Mouse (Mus musculus) forebrain, embryonic 15.5 days (tissue): Measurements from ENCODE around the gene Perp. TPM values are rescaled to one million over a fixed set of nuclear protein-coding genes. Genes with fewer than 3 reads are reported as not detected.
A peak's percentile ranks its signal among the peaks of the same experiment; 100 is the strongest.

Source experiments
- ATAC-seq: fragments of 200-750 bp; cut with Nextera tagmentation; replicated peaks from 2 replicates; pipeline ENCODE4 v1.8.0; 2017; ENCODE audit warnings: mild to moderate bottlenecking, moderate TSS enrichment, moderate library complexity
- H3K27ac ChIP-seq: fragments of 300-500 bp; sonication (generic); replicated peaks from 2 replicates; pipeline ENCODE4 v1.5.1; 2015; ENCODE audit warnings: mild to moderate bottlenecking, inconsistent platforms
- H3K27me3 ChIP-seq: fragments of 300-500 bp; sonication (generic); 2 replicates; pipeline ENCODE4 v1.6.1; 2015; ENCODE audit warnings: inconsistent platforms
- H3K36me3 ChIP-seq: fragments of 300-500 bp; sonication (generic); 2 replicates; pipeline ENCODE4 v1.6.1; 2015; ENCODE audit warnings: mild to moderate bottlenecking, inconsistent platforms
- H3K4me1 ChIP-seq: fragments of 300-500 bp; sonication (generic); 2 replicates; pipeline ENCODE4 v1.6.1; 2015; ENCODE audit warnings: inconsistent platforms
- H3K4me2 ChIP-seq: fragments of 300-500 bp; sonication (generic); replicated peaks from 2 replicates; pipeline ENCODE4 v1.6.1; 2015; ENCODE audit warnings: mild to moderate bottlenecking, inconsistent platforms
- H3K4me3 ChIP-seq: fragments of 300-500 bp; sonication (generic); 2 replicates; pipeline ENCODE4 v1.5.1; 2015; ENCODE audit warnings: mild to moderate bottlenecking, inconsistent platforms
- H3K9ac ChIP-seq: fragments of 300-500 bp; sonication (generic); replicated peaks from 2 replicates; pipeline ENCODE4 v1.6.1; 2015; ENCODE audit warnings: mild to moderate bottlenecking, inconsistent platforms
- H3K9me3 ChIP-seq: fragments of 300-500 bp; sonication (generic); 2 replicates; pipeline ENCODE4 v1.6.1; 2016; ENCODE audit warnings: inconsistent platforms
- WGBS: fragments of 180-500 bp; shearing (Covaris S2); methylation state at CpG from one replicate; pipeline ENCODE4 v1.1.7; 2015; ENCODE audit warnings: mixed read lengths; 5-methylcytosine and 5-hydroxymethylcytosine counted together
- polyA plus RNA-seq: library from polyadenylated mRNA; unstranded; fragments of >200 nt; fragmentation: Nextera tagmentation; extraction: Ambion mirVana; gene quantifications from 2 replicates; pipeline ENCODE4 v1.2.1, GENCODE M21; 2015

Perp gene
- polyA plus RNA-seq, result 4.1 and 5.4 TPM in 2 replicates

DNA sequence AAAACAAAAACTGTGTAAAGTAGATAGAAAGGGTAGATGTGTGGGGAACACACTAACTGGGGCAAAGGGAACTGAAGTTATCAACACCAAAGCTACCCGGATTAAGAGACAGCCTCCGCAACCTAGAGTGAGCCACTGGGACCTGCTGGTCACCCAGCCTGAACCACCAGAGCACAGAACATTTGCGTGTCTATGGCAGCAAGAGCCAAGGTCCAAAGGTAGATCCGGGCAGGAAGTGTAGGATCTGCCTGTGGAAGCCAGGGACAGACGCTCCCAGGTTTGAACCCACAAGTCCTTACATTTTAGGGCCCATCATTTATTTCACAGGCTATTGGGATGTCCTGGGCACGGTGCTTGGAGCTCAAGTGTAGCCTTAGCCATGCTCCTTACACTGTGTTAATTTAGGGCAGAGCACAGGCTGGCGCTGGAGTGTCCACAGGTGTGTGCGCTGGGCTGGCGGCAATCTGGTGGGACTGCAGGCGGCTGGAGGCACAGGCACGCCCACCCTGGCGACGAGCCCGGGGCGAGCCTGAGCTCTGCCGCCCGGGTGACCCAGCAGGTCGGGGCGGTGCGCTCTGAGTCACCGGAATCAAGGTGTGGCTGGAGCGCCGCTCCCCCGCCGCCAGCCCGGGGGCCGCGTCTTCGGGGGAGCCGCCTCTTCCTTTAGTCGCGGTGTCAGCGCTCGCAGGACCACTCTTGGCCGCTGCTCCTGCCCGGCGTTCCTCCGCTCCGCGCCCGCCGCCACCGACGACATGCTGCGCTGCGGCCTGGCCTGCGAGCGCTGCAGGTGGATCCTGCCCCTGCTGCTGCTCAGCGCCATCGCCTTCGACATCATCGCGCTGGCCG lies at the start of gene Perp:
Gene Perp (plus strand): TSS at position 580 of the 846 bp plus-strand sequence.
- WGBS, result 2% methylated on average over 52 of the region's 54 CpGs
- H3K4me2 ChIP-seq, result peak within 1 kb of the TSS; percentile 96
- ATAC-seq, result peak; percentile 80
- H3K27ac ChIP-seq, result no peak within 1 kb of the TSS
- H3K9me3 ChIP-seq, result no peaks in the 10 kb centered on the region
- H3K4me1 ChIP-seq, result peaks cover 10% of the 10 kb centered on the region
- peak within 1 kb of the TSS; percentile 52 for H3K4me3 ChIP-seq
- peak within 1 kb of the TSS; percentile 58 for H3K9ac ChIP-seq
- H3K27me3 ChIP-seq, result peaks cover 26% of the 10 kb centered on the region
- H3K36me3 ChIP-seq, result no peaks in the 10 kb centered on the region

DNA sequence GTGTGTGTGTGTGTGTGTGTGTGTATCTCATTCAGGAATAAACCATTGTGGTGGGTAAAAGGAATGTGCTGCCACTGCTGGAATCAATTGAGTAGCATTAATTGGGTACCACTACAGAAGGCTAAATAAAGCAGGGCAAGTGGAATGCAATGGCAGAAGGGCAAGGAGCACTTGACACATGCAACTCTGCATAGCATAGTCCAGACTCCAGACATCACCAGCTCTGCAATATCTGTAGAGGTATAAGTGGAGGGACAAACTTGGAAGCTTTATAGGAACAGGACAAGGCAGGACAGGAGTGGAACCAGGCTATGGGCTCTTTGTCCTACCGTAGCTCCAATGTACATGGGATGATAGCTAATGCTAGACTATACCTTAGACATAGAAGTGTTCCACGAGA lies 33.1 kb upstream of the Perp start:
- Histone ChIP-seq H3K4me2 (no peak overlapping the region), H3K27me3 (no peaks in the 10 kb centered on the region), H3K27ac (no peak overlapping the region), H3K36me3 (no peaks in the 10 kb centered on the region), H3K9ac (no peak overlapping the region), H3K9me3 (no peaks in the 10 kb centered on the region), H3K4me3 (no peak overlapping the region), H3K4me1 (peaks cover 15% of the 10 kb centered on the region)
- ATAC-seq, result no peak
- 84% methylated on average over 2 of the region's 2 CpGs for WGBS

DNA sequence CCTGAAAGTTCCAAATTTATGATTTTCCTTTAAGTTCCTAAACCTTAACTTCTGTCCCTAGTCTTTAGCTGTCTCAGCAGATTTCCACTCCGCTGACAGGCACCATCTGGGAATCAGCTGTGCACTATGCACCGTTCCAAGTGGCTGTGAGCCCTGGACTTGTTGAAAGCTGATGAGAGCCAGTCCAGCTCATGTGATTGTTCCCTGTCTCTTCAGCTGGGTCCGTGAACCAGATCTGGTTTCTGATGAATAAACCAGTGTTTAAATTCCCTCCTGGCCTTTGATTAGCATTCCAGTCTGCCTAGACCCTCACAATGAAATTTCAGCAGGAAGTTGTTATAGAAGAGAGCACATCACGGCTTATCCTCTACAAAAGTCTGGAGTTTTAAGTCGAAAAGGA lies 28.3 kb upstream of the Perp start:
- H3K36me3 ChIP-seq, result no peaks in the 10 kb centered on the region
- H3K9ac ChIP-seq, result no peak overlapping the region
- H3K27me3 ChIP-seq, result no peaks in the 10 kb centered on the region
- no peak overlapping the region for H3K4me2 ChIP-seq
- peak; percentile 97 for ATAC-seq
- H3K4me3 ChIP-seq, result no peak overlapping the region
- H3K27ac ChIP-seq, result 0 out of 2 replicates have a peak overlapping the region, but pooled peaks have one; percentile 26
- no peaks in the 10 kb centered on the region for H3K9me3 ChIP-seq
- 27% methylated on average over 5 of the region's 5 CpGs for WGBS
- peaks cover 19% of the 10 kb centered on the region for H3K4me1 ChIP-seq

DNA sequence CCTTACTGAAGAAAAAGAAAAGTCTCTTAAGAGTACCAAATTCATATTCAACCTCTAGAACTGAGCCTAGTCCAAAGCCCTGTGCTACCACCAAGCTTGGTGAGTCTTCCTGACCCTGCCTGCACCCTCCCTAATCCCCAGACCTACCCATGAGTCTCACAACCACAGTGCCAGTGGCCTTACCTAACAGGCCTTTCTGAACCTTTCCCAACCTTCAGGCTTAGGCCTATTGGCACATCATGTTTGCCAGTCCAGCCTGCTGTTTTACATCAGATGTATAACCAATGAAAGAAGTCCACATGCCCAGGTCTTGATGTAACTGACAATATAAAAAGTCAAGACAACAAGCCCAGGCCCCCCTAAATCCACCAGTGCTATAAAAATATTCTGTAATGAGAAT lies 19.7 kb upstream of the Perp start:
- Histone ChIP-seq H3K36me3 (no peaks in the 10 kb centered on the region), H3K4me2 (no peak overlapping the region), H3K9me3 (no peaks in the 10 kb centered on the region), H3K27me3 (no peaks in the 10 kb centered on the region), H3K9ac (no peak overlapping the region), H3K4me3 (no peak overlapping the region), H3K4me1 (no peaks in the 10 kb centered on the region), H3K27ac (no peak overlapping the region)
- no peak for ATAC-seq

DNA sequence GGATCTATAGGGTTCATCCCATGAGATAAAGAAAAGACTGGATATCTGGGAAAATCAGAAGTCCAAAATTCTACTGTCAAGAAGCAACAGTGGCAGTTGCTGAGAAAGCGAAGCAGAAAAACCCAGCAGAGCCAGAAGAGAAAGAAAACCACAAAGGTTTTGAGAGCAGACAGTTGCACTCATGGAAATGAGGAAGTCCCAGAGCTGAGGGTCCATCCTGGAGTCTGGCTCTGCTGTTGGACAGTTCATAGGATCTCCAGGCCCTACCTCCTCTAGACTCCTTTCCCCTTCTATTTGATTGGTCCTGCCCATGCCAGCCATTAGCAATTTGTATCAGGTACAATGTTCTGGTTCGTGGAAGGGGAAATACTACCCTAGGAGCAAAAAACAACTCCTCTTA lies 18.7 kb upstream of the Perp start:
- Histone ChIP-seq H3K4me2 (no peak overlapping the region), H3K27ac (no peak overlapping the region), H3K4me3 (no peak overlapping the region), H3K27me3 (no peaks in the 10 kb centered on the region), H3K4me1 (no peaks in the 10 kb centered on the region), H3K9ac (no peak overlapping the region), H3K9me3 (no peaks in the 10 kb centered on the region), H3K36me3 (no peaks in the 10 kb centered on the region)
- WGBS, result 85% methylated on average over 2 of the region's 2 CpGs
- ATAC-seq, result no peak

DNA sequence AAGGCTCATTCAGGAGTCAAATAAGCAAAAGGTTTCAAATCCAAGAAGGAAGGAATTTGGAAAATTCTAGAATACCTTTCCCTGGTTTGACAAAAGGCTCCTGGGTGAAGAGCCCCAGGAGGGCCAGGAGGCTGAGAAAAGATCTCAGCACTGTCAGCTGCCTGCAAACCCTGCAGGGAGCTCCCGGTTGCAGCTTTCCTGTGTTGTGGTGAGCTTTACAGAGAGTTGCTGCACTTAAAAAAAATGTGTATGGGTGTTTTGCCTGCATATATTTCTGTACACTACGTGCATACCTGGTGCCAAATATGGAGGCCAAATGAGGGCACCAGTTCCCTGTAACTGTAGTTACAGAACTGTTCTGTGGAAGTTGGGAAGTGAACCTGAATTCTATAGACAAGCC lies 16.9 kb upstream of the Perp start:
- no peak overlapping the region for H3K27ac ChIP-seq
- H3K4me3 ChIP-seq, result no peak overlapping the region
- H3K27me3 ChIP-seq, result no peaks in the 10 kb centered on the region
- H3K4me2 ChIP-seq, result no peak overlapping the region
- H3K4me1 ChIP-seq, result no peaks in the 10 kb centered on the region
- no peak overlapping the region for H3K9ac ChIP-seq
- ATAC-seq, result no peak
- 25% methylated on average over 2 of the region's 2 CpGs for WGBS
- no peaks in the 10 kb centered on the region for H3K36me3 ChIP-seq
- H3K9me3 ChIP-seq, result no peaks in the 10 kb centered on the region

GRCm38 (mm10) chr10:18830359-18830758 lies 14.5 kb upstream of the Perp start:
- no peaks in the 10 kb centered on the region for H3K4me1 ChIP-seq
- H3K27ac ChIP-seq, result no peak overlapping the region
- no peaks in the 10 kb centered on the region for H3K36me3 ChIP-seq
- no peaks in the 10 kb centered on the region for H3K27me3 ChIP-seq
- WGBS, result 82% methylated on average over 4 of the region's 4 CpGs
- no peak for ATAC-seq
- no peak overlapping the region for H3K9ac ChIP-seq
- no peaks in the 10 kb centered on the region for H3K9me3 ChIP-seq
- no peak overlapping the region for H3K4me2 ChIP-seq
- no peak overlapping the region for H3K4me3 ChIP-seq

DNA sequence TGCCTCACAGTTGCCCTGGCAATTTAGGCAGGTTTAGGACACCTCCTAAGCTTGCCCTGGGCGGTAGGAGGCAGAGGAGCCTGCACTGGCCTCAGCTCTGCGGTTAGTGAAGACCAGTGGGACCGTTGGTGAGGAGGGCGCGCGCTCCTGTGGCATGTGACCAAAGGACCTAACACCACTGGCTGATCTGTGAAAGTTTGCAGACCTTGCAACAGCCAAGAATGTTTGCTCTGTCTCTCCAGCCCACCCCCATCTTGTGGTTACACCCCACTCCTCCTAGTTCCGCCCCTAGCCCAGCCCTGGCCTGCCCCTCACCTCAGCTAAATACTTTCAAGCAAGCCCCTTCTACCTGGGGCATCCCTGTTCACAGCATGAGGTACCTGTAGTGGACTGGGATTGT lies 13.0 kb upstream of the Perp start:
- Histone ChIP-seq H3K4me1 (no peaks in the 10 kb centered on the region), H3K27ac (no peak overlapping the region), H3K36me3 (no peaks in the 10 kb centered on the region), H3K4me3 (no peak overlapping the region), H3K9ac (no peak overlapping the region), H3K27me3 (no peaks in the 10 kb centered on the region), H3K4me2 (no peak overlapping the region), H3K9me3 (no peaks in the 10 kb centered on the region)
- ATAC-seq, result no peak
- 50% methylated on average over 7 of the region's 7 CpGs for WGBS

DNA sequence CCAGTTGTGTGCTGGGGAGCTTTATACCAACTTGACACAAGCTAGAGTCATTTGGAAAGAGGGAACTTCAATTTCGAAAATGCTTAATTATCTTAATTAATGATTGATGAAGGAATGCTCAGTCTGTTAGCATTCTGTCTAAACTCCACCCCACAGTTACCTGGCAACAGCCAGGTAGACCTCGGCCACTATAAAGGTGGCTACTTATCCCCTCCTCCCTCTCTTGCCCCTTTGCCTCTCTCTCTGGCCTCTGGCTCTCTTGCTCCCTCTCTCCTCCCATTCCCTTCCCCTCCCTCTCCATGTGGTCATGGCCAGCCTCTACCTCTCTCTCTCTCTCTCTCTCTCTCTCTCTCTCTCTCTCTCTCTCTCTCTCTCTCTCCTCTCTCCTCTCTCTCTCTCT lies 10.4 kb upstream of the Perp start:
- Histone ChIP-seq H3K27ac (no peak overlapping the region), H3K36me3 (no peaks in the 10 kb centered on the region), H3K9me3 (no peaks in the 10 kb centered on the region), H3K4me2 (no peak overlapping the region), H3K27me3 (no peaks in the 10 kb centered on the region), H3K9ac (no peak overlapping the region), H3K4me1 (no peaks in the 10 kb centered on the region), H3K4me3 (no peak overlapping the region)
- no peak for ATAC-seq
- 72% methylated on average over 2 of the region's 2 CpGs for WGBS

DNA sequence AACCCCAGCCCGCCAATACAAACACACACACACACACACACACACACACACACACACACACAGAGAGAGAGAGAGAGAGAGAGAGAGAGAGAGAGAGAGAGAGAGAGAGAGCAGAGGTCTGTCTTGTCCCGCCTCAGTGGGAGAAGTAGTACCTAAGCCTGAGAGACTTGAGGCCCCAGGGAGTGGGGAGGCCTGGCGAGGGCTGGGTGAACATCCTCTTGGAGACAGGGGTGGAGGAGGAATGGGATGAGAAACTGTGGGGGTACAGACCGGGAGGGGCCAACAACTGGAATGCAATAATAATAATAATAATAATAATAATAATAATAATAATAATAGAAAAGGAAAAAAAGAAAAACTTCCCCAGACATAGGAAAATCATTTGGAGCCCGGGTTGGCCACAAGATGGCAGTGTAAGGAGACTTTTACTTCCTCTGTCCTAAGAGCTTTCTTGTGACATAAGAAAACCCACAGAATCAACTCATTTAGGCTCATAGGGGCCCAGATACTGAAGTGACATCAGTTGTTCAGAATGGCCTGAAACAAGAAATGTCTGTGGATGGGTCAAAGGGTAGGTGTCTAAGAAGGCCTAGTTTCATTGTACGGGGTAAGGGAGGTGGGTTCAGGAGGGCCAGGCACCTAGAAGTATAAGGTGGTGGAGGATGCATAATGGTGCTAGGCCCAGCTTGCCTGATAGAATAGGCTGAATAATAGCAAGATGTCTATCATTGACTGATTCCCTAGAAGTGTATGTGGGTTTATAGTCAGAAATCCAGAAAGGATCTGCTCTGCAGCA lies 8.9 kb upstream of the Perp start:
- H3K4me3 ChIP-seq, result no peak overlapping the region
- H3K27ac ChIP-seq, result no peak overlapping the region
- no peaks in the 10 kb centered on the region for H3K27me3 ChIP-seq
- H3K4me2 ChIP-seq, result no peak overlapping the region
- 50% methylated on average over 6 of the region's 6 CpGs for WGBS
- no peaks in the 10 kb centered on the region for H3K36me3 ChIP-seq
- H3K9ac ChIP-seq, result no peak overlapping the region
- peak; percentile 41; the same call in 1 of the 2 replicates for ATAC-seq
- no peaks in the 10 kb centered on the region for H3K9me3 ChIP-seq
- no peaks in the 10 kb centered on the region for H3K4me1 ChIP-seq

DNA sequence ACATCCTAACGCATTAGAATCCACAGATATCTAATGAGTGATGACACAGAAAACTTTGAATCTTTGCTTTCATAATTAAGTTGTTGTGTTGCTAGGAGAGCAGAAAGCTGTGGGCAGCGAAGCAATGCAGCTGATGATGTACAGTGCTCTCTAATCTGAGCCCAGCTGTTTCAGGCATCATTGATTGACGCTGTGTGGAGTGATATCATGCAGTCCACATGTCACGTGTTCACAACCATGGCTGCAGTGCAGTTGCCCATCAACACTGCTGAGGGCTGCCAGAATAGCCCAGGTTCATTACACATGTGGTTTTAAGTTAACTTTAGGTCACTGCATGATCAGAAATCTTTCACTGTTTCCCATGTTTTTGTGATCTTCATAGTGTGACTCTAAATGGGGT lies 5.3 kb upstream of the Perp start:
- H3K27me3 ChIP-seq, result peaks cover 8% of the 10 kb centered on the region
- H3K4me3 ChIP-seq, result no peak overlapping the region
- no peaks in the 10 kb centered on the region for H3K9me3 ChIP-seq
- peaks cover 2% of the 10 kb centered on the region; the same call in 1 of the 2 replicates for H3K4me1 ChIP-seq
- no peaks in the 10 kb centered on the region for H3K36me3 ChIP-seq
- no peak overlapping the region for H3K27ac ChIP-seq
- no peak for ATAC-seq
- H3K9ac ChIP-seq, result no peak overlapping the region
- no peak overlapping the region for H3K4me2 ChIP-seq
- 86% methylated on average over 4 of the region's 4 CpGs for WGBS

DNA sequence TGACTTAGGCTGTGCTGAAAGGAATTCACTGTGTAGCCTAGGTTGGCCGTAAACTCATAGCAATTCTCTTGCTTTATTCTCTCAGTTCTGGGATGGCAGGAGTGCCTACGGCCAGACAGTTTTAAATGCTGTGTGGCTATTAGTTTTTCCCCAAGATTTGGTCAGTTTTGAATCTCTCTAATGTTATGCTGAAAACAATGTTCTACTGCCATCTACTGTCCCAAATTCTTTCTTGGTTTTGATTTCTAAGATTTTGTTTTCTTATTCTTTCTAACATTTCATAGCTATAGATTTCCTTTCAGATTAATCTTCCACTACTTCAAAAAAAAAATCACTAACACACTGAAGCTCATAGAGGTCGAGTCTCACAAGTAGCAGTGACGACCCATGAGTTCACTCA lies 4.1 kb upstream of the Perp start:
- Histone ChIP-seq H3K9me3 (no peaks in the 10 kb centered on the region), H3K4me2 (no peak overlapping the region), H3K27ac (no peak overlapping the region), H3K27me3 (peaks cover 18% of the 10 kb centered on the region), H3K9ac (no peak overlapping the region), H3K4me3 (no peak overlapping the region), H3K36me3 (no peaks in the 10 kb centered on the region), H3K4me1 (peaks cover 10% of the 10 kb centered on the region)
- ATAC-seq, result no peak
- 67% methylated on average over 4 of the region's 4 CpGs for WGBS
